Mouse (Mus musculus) spleen, adult 2 months (tissue): ENCODE measurements around the gene Mark2.

Experiments used
- CTCF ChIP-seq: fragments of 200-500 bp; IDR thresholded peaks from 2 replicates; pipeline ENCODE4 v1.5.1; 2011; ENCODE audit warnings: mild to moderate bottlenecking, inconsistent platforms; ENCODE audit not compliant: insufficient read depth, insufficient read length, insufficient replicate concordance; ENCODE audit errors: extremely low read depth
- POLR2A ChIP-seq: fragments of 200-500 bp; IDR thresholded peaks from 2 replicates; pipeline ENCODE4 v1.6.1; 2011; ENCODE audit warnings: low read depth, low read length, inconsistent platforms

DNA sequence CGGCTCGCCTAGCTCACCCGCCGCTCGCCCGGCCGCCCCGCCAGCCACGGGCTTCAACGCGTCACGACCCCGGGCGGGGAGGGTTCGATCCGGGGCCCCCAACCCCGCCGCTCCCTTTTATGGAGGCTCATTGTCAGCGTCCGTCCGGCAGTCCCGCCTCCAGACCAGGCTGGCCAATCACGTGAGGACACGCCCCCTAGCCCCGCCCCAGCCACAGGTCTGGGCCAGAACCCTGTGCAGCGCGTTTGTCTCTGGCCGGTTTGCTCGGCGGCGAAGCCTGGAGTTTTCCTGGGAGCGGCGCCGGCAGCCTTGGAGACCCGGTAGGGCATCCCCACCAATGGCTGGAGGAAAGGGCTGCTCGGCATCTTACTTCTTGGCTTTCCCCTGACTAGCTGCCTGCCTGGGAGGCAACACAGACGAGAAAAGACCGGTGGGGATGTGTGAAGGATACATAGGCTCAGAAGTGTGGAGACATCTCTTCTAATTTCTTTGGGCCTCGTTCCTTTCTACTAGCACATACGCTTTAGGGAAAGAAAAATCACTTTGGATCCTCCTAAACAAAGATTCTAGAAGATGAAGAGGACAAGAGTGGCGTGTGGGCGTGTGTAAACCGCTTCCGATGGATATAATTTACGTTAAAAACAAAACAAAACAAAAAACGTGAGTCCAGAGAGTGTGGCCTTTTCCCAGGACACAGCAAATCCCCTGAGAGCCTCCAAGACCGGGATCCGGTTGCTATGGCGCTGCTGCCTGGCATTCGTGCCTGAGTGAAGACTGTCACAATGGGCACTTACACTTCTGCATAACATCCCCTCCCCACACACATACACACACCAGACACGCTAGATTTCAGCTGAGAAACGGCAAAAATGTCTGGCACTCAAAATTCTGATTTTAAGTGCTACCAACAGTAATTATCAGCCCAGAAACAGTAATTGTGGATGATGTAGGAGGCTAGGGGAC is 41.5 kb upstream of the Mark2 start, which contains the start of gene Spindoc:
- no peak for TF ChIP-seq CTCF
- no peak for TF ChIP-seq POLR2A
